Mouse (Mus musculus) hindbrain, embryonic 10.5 days (tissue): ENCODE measurements at regions not wholly inside any gene's neighbourhood (a gene's known extent, or its start where the extent isn't known, plus 50 kb on each side); places are given as distances from the start of the nearest gene placed in this dataset.

Experiments
- DNase-seq: peaks from one replicate; pipeline ENCODE4 v3.0.0-alpha.2; 2017; ENCODE audit warnings: low spot score
- H3K27ac ChIP-seq: fragments of 300-500 bp; sonication (generic); 2 replicates; pipeline ENCODE4 v1.5.1; 2016; ENCODE audit warnings: mild to moderate bottlenecking, moderate library complexity
- H3K27me3 ChIP-seq: fragments of 300-500 bp; sonication (generic); 2 replicates; pipeline ENCODE4 v1.6.1; 2016; ENCODE audit warnings: mild to moderate bottlenecking; ENCODE audit not compliant: poor library complexity, insufficient read depth, severe bottlenecking
- H3K36me3 ChIP-seq: fragments of 300-500 bp; sonication (generic); 2 replicates; pipeline ENCODE4 v1.6.1; 2016; ENCODE audit warnings: mild to moderate bottlenecking, moderate library complexity
- H3K4me1 ChIP-seq: fragments of 300-500 bp; sonication (generic); replicated peaks from 2 replicates; pipeline ENCODE4 v1.6.1; 2016; ENCODE audit warnings: mild to moderate bottlenecking
- H3K4me3 ChIP-seq: fragments of 300-500 bp; sonication (generic); 2 replicates; pipeline ENCODE4 v1.5.1; 2016; ENCODE audit warnings: mild to moderate bottlenecking, moderate library complexity
- H3K9me3 ChIP-seq: fragments of 300-500 bp; sonication (generic); 2 replicates; pipeline ENCODE4 v1.6.1; 2016; ENCODE audit warnings: mild to moderate bottlenecking, moderate library complexity
- WGBS: fragments of 180-500 bp; shearing (Covaris S2); methylation state at CpG from one replicate; pipeline ENCODE4 v1.1.7; 2016; 5-methylcytosine and 5-hydroxymethylcytosine counted together

DNA sequence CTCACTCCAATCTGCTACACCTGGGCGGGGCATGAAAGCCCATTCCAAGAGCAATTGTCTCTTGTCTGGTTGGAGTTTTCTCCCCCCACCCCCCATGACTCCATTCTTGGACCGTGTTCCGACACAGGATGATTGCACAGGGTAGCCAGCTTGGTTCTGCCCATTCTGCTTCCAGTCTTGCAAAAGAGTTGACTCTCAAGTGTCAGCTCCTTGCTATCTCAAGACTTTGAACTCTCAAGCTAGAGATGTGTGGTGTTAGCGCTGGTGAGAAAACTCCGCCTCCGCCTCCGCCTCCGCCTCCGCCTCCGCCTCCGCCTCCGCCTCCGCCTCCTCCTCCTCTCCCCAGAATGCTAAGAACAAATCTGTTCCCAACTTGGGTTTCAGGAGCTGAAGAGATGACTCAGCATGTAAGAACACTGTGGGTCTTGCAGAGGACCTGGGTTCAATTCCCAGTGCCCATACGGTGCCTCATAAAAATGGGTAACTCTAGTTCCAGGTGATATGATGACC is 135.1 kb downstream of the Bcat1 start:
- Histone ChIP-seq H3K27ac (no peak overlapping the region), H3K4me1 (peaks cover 22% of the 10 kb centered on the region), H3K27me3 (no peaks in the 10 kb centered on the region), H3K9me3 (no peaks in the 10 kb centered on the region), H3K36me3 (no peaks in the 10 kb centered on the region), H3K4me3 (no peak overlapping the region)
- no peak for DNase-seq
- 95% methylated on average over 14 of the region's 14 CpGs for WGBS

- WGBS, result 87% methylated on average over 12 of the region's 12 CpGs
- DNase-seq, result no peak
Measured at GRCm38 (mm10) chr6:144938613-144939236, 137.3 kb downstream of the Bcat1 start.

GRCm38 (mm10) chr6:144937211-144937610 is 138.8 kb downstream of the Bcat1 start:
- no peaks in the 10 kb centered on the region for H3K36me3 ChIP-seq
- no peak overlapping the region for H3K27ac ChIP-seq
- no peaks in the 10 kb centered on the region for H3K27me3 ChIP-seq
- no peak overlapping the region for H3K4me3 ChIP-seq
- H3K4me1 ChIP-seq, result no peaks in the 10 kb centered on the region
- WGBS, result 53% methylated on average over 7 of the region's 7 CpGs
- no peak for DNase-seq
- H3K9me3 ChIP-seq, result peaks cover 2% of the 10 kb centered on the region; the same call in 1 of the 2 replicates

More at GRCm38 (mm10) chr6:144938613-144939236, 137.3 kb downstream of the Bcat1 start:
- H3K9me3 ChIP-seq, result no peaks in the 10 kb centered on the region
- H3K4me1 ChIP-seq, result 0 out of 2 replicates have a peak, but pooled peaks cover under 1% of the 10 kb centered on the region
- H3K27ac ChIP-seq, result no peak overlapping the region
- no peak overlapping the region for H3K4me3 ChIP-seq
- H3K36me3 ChIP-seq, result no peaks in the 10 kb centered on the region
- no peaks in the 10 kb centered on the region for H3K27me3 ChIP-seq

DNA sequence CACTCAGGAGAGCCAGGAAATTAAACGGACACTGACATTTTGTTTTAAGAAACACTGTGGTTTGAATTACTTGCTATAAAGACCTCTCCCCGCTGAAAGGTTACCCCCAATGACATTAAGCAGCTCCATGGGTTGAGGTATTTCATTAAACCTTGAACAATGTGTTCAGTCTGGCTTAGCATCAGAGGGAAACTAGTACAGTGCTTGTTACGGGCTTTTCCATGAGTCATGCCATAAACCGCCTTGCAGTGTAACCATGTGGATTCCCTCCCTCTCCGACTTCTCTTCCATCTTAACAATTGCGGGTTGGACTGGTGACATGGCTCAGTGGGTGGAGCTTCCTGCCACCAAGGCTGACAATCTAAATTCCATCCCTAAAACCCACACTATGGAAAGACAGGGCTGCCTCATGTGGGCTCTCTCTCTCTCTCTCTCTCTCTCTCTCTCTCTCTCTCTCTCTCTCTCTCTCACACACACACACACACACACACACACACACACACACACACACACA is 142.2 kb downstream of the Bcat1 start:
- 85% methylated on average over 6 of the region's 6 CpGs for WGBS
- DNase-seq, result no peak
- H3K4me3 ChIP-seq, result no peak overlapping the region
- no peaks in the 10 kb centered on the region for H3K27me3 ChIP-seq
- H3K36me3 ChIP-seq, result no peaks in the 10 kb centered on the region
- H3K27ac ChIP-seq, result no peak overlapping the region
- peaks cover 4% of the 10 kb centered on the region; the same call in 1 of the 2 replicates for H3K4me1 ChIP-seq
- peaks cover 2% of the 10 kb centered on the region; the same call in 1 of the 2 replicates for H3K9me3 ChIP-seq

DNA sequence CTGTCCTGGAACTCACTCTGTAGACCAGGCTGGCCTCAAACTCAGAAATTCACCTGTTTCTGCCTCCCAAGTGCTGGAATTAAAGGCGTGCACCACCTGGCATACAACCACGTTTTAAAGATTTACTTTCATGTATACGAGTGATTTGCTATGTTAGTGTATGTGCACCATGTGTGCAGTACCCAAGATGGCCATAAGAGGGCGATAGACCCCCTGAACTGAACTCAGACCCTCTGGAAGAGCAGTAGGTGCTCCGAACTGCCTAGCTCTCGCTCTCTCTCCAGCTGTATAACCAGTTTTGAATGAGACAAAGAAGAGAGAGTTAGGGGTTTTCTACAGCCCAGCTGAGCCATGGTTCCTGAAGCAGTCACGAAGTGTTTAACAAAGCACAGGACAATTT is 143.6 kb downstream of the Bcat1 start:
- Histone ChIP-seq H3K36me3 (no peaks in the 10 kb centered on the region), H3K27me3 (no peaks in the 10 kb centered on the region), H3K9me3 (peaks cover 2% of the 10 kb centered on the region; the same call in 1 of the 2 replicates), H3K4me3 (no peak overlapping the region), H3K27ac (no peak overlapping the region), H3K4me1 (peaks cover 4% of the 10 kb centered on the region; the same call in 1 of the 2 replicates)
- WGBS, result 84% methylated on average over 7 of the region's 7 CpGs
- no peak for DNase-seq

DNA sequence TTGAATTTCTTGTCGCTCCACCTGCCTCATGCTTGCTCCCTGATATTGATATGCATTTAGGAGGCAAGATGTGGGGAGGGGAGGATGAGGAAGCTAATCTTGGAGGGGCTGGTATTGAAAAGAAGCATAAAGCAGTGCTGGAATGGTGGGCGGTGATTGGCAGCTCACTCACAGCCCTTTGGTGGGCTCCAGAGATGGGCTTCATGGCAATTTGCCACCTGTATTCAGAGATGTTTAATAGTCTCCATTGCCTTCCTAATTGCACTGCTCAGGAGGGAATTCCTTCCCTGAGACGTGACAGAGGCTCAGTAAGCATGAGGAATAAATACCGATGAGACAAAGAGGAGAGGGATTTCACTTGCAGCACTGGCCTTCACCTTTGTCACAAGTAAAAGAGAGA is 146.0 kb downstream of the Bcat1 start:
- peaks cover 4% of the 10 kb centered on the region; the same call in 1 of the 2 replicates for H3K4me1 ChIP-seq
- no peaks in the 10 kb centered on the region for H3K27me3 ChIP-seq
- no peaks in the 10 kb centered on the region for H3K36me3 ChIP-seq
- H3K27ac ChIP-seq, result no peak overlapping the region
- peaks cover 2% of the 10 kb centered on the region; the same call in 1 of the 2 replicates for H3K9me3 ChIP-seq
- WGBS, result 70% methylated on average over 4 of the region's 4 CpGs
- no peak overlapping the region for H3K4me3 ChIP-seq
- DNase-seq, result no peak

DNA sequence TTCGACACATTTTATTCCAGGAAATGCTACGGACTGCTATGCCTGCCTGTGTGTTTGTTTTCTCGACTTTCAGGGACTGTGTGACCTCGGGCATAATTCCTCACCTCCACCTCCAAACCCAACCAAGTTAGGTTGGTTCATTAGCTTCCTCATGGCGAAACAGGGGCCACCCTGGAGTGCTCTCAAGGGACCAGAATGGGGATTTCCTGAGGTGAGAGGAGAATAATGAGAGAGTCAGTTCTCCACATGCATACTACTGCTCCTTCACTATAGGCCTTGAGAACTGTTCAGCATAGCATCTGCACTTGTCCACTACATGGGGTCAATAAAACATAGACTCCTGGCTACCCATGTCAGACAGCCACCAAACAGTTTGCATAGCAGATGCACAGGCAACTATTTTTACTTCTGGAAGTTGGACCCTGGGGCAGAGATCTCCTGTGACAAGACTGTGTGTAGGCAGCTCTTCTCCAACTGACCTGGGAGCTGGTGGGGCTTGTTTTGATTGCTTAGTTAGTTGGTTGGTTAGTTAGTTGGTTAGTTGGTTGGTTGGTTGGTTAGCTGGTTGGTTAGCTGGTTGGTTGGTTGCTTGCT is 146.6 kb downstream of the Bcat1 start:
- no peaks in the 10 kb centered on the region for H3K36me3 ChIP-seq
- no peak for DNase-seq
- peaks cover 4% of the 10 kb centered on the region; the same call in 1 of the 2 replicates for H3K4me1 ChIP-seq
- peaks cover 2% of the 10 kb centered on the region; the same call in 1 of the 2 replicates for H3K9me3 ChIP-seq
- no peak overlapping the region for H3K4me3 ChIP-seq
- no peaks in the 10 kb centered on the region for H3K27me3 ChIP-seq
- no peak overlapping the region for H3K27ac ChIP-seq
- WGBS, result 80% methylated on average over 5 of the region's 5 CpGs

- Histone ChIP-seq H3K4me3 (no peak overlapping the region), H3K36me3 (no peaks in the 10 kb centered on the region), H3K27ac (no peak overlapping the region), H3K4me1 (peaks cover 4% of the 10 kb centered on the region; the same call in 1 of the 2 replicates), H3K27me3 (no peaks in the 10 kb centered on the region), H3K9me3 (peaks cover 2% of the 10 kb centered on the region; the same call in 1 of the 2 replicates)
- 83% methylated on average over 6 of the region's 6 CpGs for WGBS
- DNase-seq, result no peak
Measured at GRCm38 (mm10) chr6:144927599-144927998, 145.8 kb upstream of the Sox5 start.

GRCm38 (mm10) chr6:144922762-144923161 is 141.0 kb upstream of the Sox5 start:
- H3K36me3 ChIP-seq, result no peaks in the 10 kb centered on the region
- WGBS, result 71% methylated on average over 3 of the region's 3 CpGs
- no peaks in the 10 kb centered on the region for H3K9me3 ChIP-seq
- H3K27me3 ChIP-seq, result no peaks in the 10 kb centered on the region
- H3K27ac ChIP-seq, result no peak overlapping the region
- no peak for DNase-seq
- H3K4me3 ChIP-seq, result no peak overlapping the region
- no peaks in the 10 kb centered on the region for H3K4me1 ChIP-seq

DNA sequence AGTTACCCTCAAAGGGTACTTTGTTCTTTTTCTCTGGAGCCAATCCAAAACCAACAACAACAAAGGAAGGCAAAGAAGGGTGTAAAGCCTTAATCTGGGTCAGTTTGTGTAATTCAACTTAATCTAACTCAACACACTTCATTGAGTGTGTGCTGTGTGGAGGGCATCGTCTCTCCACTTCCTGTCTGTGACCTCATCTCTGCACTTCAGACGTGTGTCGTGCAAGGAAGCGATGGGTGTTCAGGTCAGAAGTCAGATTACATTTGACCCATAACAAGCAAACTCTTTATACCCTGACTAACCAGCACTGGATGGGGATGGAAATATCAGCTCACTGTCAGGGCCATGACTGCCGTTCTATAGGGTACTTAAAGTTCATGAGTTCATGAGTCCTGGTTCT is 138.0 kb upstream of the Sox5 start:
- WGBS, result 54% methylated on average over 5 of the region's 5 CpGs

DNA sequence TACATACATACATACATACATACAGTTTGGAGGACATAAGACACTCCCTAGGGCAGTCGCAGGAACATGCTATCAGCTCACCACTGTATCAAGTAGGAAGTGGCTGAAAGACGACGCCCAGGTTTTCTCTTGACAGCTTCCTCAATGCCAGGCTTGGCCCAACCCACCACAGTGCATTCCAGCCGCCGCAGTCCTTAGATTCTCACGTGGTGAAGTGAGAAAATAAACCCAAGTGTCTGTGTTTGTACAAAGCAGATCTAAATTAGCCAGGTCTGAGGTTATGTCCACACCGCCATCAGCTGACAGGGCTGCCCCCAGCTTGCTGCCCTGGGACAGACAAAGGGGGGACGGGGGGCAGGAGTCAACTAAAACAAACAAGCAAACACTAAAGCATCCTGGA is 135.4 kb upstream of the Sox5 start:
- H3K4me3 ChIP-seq, result no peak overlapping the region
- peak; percentile 59 for DNase-seq
- 43% methylated on average over 8 of the region's 8 CpGs for WGBS
- no peak overlapping the region; the same call in 1 of the 2 replicates for H3K27ac ChIP-seq
- no peaks in the 10 kb centered on the region for H3K36me3 ChIP-seq
- no peaks in the 10 kb centered on the region for H3K27me3 ChIP-seq
- H3K9me3 ChIP-seq, result no peaks in the 10 kb centered on the region
- no peaks in the 10 kb centered on the region for H3K4me1 ChIP-seq

More for the DNA sequence above, 138.0 kb upstream of the Sox5 start:
- no peaks in the 10 kb centered on the region for H3K4me1 ChIP-seq
- H3K27me3 ChIP-seq, result no peaks in the 10 kb centered on the region
- no peak overlapping the region for H3K4me3 ChIP-seq
- H3K9me3 ChIP-seq, result no peaks in the 10 kb centered on the region
- DNase-seq, result no peak
- H3K27ac ChIP-seq, result no peak overlapping the region
- H3K36me3 ChIP-seq, result no peaks in the 10 kb centered on the region

DNA sequence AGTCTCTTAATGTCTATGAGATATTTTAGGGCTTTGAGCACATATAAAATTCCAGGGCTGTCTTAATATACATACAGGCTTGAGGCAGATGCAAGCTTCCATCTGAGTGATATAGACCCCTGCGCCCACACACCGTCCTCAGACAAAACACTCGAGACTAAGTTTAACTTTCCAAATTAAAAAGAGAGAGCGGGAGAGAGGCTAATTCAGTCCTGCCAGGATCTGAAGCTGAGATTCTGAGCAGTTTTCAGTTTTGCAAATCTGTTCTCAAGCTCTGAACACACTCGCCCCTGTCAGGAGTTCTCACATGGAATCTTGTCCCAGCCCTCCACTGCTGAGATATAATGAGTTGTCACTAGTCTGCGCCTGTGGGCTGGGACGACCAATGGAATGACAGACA is 130.0 kb upstream of the Sox5 start:
- H3K4me1 ChIP-seq, result peaks cover 6% of the 10 kb centered on the region; the same call in 1 of the 2 replicates
- 76% methylated on average over 7 of the region's 7 CpGs for WGBS

DNA sequence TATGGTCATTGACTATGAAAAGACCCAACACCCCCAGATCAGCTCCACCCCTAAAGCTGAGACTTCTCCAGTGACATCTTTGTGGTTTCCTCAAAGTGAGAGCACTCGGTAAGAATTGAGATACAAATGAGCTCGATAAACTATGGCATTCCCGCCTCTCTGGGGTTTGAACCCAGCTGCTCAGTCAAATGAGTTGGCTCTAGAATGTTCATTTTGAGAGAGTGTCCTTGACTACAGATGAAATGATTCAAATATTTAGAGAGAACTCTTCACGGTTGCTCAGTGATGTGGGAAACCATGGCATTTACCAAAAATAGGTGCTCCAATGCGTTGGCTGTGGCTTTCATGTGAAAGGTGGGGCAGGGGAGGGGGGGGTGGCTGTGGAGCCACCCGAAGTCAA is 128.6 kb upstream of the Sox5 start:
- DNase-seq, result no peak

More for the DNA sequence above, 130.0 kb upstream of the Sox5 start:
- Histone ChIP-seq H3K27me3 (no peaks in the 10 kb centered on the region), H3K27ac (no peak overlapping the region), H3K4me3 (no peak overlapping the region), H3K9me3 (0 out of 2 replicates have a peak, but pooled peaks cover 10% of the 10 kb centered on the region), H3K36me3 (no peaks in the 10 kb centered on the region)
- no peak for DNase-seq

More for the DNA sequence above, 128.6 kb upstream of the Sox5 start:
- Histone ChIP-seq H3K27me3 (no peaks in the 10 kb centered on the region), H3K4me1 (peaks cover 6% of the 10 kb centered on the region; the same call in 1 of the 2 replicates), H3K27ac (no peak overlapping the region), H3K36me3 (no peaks in the 10 kb centered on the region), H3K9me3 (0 out of 2 replicates have a peak, but pooled peaks cover 10% of the 10 kb centered on the region), H3K4me3 (no peak overlapping the region)
- WGBS, result 88% methylated on average over 6 of the region's 6 CpGs
